Mouse (Mus musculus) megakaryocyte, embryonic 14.5 days (primary cell): Measurements from ENCODE around the gene Cenpk.

Experiments used
- FLI1 ChIP-seq: IDR thresholded peaks from 2 replicates; pipeline ENCODE4 v1.6.1; 2012; ENCODE audit warnings: low read length, inconsistent platforms, mixed read lengths
- GATA1 ChIP-seq: IDR thresholded peaks from 3 replicates; pipeline ENCODE4 v1.6.1; 2012; ENCODE audit warnings: mixed read lengths, low read length, inconsistent platforms, borderline replicate concordance

- TF ChIP-seq GATA1 (no peak), FLI1 (no peak)
Observed at GRCm38 (mm10) chr13:104285737-104286311, 57.4 kb downstream of the Cenpk start.
